Mouse (Mus musculus): ENCODE measurements at regions not wholly inside any gene's neighbourhood (a gene's known extent, or its start where the extent isn't known, plus 50 kb on each side); places are given as distances from the start of the nearest gene placed in this dataset.

DNA sequence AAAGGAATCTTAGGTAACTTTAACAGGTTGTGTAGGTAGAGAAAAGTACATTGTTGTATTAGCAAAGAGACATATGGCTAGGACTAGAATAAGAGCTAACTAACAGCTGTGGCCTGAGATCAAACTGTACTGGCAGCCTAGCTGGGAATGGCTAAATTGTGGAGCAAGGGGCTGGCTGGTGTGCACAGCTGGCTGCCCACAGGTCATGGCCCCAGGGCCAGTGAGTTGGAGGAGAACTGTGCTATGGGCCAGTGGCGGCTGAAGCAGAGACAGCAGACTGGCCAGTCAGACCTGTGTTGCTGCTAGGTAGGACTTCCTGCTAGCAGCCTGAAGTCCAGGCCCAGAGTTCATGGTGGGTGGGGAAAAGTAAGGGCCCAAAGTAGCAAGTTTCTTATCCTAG lies 394.6 kb downstream of the Hace1 start:
- no peak for DNase-seq (ENCODE audit: low spot score)

DNA sequence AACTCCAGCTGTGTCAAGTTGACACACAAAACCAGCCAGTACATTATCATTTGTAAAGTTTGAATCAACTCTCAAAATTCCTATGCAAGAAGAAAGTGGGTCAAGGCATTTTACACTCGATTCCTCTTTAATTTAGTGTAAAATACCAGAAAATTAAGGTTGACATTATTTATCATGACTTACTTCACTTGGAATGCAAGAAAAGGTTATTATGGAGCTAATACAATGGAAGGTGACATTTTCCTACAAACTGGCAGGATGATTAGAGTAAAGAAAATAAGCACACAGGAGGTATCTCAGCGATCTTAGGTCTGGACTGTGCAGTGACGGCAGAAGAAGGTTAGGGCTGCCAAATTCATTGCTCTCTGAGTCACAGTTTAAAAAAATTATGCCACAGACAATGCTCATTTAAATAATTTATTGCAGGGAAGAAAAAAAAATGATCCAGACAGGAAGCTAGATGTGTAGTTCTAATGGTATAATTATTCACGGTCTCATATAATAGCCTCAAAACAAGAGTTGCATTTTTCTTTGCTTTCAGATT lies 405.2 kb downstream of the Hace1 start:
- no peak for DNase-seq (ENCODE audit: low spot score)

DNA sequence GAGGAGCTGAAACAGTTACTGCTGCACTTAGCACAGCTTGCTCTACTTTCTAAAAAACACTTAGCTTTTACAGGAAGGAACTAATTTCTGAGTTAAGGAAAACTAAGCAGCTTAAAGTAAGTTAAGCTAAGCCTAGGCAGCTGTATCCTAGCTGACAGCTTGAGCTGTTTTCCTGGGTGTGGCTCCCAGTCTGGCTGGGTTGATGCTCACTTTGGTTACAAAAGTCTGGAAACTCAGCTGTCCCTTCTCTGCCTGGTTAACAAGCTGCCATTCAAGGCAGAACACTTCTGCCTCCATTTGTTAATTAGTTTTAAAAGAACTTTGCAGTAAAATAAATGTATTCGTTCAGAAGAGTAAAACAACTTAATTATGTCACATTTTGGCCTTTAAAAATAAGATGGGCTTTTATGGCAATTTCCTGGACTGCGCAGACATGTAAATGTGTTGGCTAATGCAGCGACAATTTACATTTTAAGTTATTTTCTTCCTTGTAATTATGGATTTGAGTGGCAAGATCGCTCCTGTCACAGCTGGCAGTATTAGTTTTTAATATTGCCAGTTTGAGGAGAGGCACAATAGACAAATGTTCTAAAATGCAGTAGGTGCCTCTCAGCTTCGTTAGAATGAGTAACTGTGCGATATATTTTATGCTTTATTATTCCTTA lies 406.2 kb downstream of the Hace1 start:
- DNase-seq (ENCODE audit: low spot score), result peak; percentile 17

DNA sequence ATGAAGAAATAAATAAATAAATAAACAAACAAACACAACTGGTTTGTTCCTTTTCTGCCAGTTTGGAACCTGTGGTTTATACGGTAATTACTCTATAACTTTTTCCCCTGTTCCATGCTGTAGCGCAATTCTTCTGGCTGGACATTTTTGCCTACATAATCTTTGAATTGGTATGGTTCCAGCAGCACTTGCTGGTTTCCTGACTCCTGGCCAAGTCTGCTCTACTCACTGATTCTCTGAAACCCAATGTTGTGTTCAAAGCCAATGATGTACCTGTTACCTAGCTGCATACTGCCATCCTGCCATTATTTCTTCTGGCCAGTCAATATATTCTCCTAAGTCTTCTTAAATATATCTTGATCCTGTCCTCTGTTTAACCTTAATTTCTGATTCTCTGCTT lies 408.7 kb downstream of the Hace1 start:
- no peak for DNase-seq (ENCODE audit: low spot score)

DNA sequence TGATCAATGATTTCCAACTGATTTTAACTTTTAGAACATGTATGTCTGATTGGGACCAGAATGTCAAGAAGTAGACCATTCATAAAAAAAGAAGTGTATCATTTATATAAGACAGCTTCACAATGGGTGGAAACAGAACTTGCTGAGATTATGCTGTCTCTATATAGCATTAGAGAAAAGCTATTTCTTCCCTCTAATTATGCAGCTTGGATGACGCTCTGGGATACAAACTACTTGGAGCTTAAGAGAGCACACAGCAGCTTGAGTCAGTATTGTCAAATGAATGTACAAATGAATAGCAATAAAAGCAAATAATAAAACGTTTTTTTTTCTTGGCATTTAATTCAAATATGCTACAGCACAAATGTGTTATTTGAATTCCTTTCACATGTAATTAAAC lies 428.7 kb downstream of the Hace1 start:
- DNase-seq (ENCODE audit: low spot score), result no peak

DNA sequence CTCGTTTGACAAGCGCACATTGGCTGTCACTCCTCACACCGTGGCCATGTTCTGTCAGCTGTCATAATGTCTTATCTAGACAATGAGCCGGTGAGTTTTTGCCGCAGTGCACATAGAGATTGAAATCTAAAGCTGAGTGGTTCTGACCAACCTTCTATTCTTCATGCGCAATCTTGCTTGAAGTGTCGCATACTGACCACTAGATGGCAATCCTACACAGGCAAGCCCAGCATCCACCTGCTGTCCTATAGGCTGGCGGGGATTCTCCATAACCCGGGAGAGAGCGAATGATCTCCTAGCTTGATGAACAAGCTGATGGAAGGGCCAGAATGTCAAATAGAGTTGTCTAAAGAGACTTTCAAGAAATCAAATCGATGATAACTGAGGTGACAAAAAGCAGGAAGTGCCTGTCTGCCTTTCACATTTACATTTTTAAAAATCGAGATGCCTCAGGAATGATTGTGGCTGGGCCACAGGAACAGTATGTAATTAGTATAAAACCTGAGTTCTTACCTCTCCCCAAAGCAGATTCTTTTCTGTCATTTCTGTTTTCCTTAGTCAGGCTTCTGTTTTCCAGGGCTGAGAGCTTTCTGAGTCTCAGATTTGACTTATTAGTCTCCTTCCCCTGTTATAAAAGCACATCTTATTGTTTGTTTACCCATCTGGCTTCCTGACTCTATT lies 434.4 kb downstream of the Hace1 start:
- DNase-seq (ENCODE audit: low spot score), result peak; percentile 81

DNA sequence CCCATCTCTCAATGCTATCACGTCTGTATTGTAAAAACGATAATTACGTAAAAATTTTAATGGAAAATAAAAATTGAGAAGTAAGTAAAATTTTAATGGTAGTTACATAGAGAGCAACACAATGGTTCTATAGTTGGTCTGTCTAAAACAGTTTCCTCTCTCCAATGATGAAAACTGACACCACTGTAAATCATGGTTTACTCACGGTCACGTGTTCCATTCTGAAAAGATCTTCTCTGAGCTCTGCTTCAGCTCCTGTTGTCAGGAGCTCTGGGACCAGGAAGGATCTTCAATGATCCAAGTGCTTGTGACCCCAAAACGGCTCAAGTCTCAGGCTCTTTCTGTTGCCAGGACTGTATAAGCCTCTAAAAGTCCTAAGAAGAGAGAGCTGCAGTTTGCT lies 435.0 kb downstream of the Hace1 start:
- no peak for DNase-seq (ENCODE audit: low spot score)

DNA sequence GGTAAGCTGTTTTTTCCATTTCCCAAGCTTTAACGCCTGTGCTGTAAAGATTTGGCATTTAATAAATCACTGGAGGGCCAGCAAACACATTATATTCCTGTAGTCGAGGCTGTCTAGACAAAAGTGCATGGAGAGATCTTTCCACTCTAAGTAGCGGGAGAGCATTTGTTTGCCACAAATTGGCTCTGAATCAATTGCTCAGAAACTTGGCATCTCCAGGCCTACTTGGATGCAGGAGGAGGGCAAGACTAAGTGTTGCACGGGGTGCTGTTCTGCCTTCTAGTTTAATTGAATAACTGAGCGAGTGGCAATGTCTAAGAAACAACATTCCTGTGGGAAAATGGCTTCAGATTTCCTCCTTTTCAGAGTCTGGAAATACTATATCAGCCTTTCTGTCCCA lies 438.7 kb downstream of the Hace1 start:
- DNase-seq (ENCODE audit: low spot score), result no peak

DNA sequence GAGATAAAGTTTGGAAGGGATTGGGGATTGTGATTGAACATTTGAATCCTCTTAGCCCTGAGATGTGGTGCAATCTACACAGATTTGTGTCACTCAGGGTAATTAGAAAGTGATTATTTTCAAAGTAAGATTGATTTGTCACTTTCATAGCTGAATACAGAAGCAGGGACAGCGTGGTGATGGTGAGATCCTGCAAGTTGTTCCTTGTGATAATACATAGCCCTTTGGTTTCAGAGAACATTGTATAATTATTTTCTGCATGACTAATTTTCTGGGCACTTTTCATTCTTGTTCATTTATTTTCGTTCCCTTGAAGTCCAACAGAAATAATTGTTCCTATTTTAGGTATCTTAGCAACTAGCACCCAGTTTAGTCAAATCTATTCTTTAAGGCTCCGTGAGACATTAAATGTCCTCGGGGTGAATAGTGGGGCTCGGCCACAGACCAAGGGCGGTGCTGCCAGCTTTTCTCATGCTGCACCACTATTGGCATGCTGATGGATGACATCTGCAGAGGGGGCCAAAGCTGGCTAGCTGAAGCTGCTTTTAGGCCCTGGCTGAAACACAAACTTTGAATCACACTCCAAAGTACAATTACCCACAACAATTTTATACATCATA lies 468.0 kb downstream of the Hace1 start:
- DNase-seq (ENCODE audit: low spot score), result peak; percentile 24

DNA sequence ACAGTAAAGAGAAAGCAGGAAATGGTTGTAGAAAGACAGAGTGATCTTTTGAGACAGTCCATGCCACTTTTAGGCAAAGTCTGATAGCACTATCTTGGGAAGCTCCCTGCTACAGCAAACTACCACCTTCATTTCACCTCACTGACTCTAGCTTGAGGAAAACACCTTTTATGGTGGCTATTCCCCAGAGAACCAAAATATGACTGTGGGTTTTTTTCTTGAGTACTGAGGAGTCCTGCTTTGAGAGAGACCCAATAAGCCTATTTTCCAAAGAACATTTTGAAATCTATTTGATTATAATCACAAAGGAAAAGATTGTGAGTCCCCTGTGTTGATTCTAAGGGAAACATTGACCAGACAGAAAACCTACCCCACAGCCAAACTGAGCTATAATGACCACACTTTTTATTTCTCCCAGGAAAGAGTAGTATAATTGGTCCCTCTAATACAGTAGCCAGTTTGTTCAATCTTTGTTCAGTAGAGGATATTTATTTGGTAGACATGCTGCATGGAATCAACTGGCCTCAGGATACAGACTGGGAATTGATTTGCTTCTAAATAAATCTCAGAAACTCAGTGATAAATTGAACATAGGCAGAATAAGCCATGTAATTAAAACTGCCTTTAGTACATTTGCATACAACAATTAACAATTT lies 468.6 kb downstream of the Hace1 start:
- no peak for DNase-seq (ENCODE audit: low spot score)

DNA sequence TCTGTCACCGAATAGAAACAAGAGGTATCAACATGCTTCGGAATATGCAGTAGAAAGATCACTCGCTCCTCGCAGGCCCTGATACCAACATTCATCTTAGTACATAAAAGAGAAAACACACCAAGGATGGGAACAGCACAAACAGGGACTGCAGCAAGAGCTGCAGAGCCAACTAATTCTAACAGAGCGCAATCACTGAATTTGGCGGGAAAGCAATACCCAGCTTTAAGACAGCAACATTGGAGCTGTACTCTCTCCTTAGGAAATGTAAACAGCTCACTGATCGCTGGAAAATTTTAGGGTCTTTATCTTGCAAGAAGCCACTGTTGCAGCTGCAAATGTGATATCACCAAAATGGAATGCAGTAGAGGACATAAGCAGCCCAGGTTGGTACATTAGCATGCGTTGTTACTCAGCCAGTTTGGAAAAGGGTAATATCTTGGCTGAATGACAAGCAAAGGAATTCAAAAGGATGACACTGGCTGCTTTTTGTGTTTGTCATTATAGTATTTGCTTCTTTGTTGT lies 469.3 kb downstream of the Hace1 start:
- DNase-seq (ENCODE audit: low spot score), result no peak

DNA sequence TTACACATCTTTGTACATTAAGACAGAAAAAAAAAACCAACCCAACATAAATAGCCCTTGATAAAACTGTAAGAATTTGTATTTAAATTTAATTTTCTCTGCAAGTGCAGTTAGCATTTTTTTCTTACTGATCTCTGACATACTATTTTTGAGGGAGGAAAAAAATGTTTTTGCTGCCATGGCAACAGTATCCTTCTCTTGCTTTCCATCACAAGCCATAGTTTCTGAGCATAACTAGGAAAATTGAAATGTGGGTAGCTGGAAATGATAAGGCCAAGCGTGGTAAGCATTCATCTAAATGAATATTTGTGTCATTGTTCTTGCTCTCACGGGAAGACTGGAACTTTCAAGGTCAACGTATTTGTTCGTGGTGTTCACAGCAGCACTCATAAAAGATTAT lies 470.0 kb downstream of the Hace1 start:
- no peak for DNase-seq (ENCODE audit: low spot score)

DNA sequence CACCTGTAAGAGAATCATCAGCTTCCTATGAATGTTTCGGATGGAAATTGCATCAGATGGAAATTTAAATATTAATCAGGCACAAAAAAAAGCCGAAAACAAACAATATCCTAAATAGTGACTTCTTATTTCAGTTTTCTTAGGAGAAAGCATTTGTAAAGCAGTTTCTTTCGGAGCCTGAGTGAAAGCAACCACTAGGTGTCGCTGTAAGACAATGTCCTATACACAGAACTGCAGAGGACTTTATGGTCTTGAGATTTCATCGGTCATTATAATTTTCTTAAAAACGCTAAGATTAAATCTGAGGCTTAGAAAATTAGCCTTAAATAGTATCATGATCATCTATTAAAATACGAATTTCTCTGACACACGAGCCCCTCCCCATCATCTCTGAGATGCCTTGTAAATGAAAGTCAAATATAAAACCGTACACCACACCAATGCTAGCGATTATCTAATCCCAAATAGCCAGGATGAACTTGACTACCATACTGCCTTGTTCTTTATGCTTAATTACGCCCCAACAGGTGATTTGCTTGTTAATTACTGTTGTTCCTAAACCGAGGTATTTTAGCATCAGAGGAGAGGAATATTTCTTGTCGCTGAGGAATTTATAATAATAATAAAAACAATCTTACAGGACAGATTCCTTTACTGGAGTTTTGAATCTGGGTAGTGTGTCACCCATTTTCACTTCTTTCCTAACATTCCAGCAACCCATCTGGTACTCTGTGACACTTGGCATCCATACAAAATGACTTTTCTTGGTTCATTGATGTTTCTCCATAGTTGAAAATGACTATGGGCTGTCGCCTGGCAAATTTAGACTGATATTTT lies 480.0 kb downstream of the Hace1 start:
- DNase-seq (ENCODE audit: low spot score), result peak; percentile 68

DNA sequence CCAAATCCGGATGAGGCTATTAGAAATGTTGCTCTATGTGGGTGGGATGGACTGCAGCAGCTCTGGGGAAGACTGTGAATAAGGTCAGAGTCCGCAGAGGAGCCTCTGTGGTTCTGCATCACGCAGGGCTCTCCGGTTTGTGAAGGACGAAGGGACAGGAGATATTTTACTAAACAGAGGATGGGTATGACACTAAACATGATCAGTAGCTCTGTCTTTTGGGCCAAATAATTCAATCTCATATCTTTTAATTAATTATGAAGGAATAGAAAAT lies 480.5 kb downstream of the Hace1 start:
- DNase-seq (ENCODE audit: low spot score), result no peak

DNA sequence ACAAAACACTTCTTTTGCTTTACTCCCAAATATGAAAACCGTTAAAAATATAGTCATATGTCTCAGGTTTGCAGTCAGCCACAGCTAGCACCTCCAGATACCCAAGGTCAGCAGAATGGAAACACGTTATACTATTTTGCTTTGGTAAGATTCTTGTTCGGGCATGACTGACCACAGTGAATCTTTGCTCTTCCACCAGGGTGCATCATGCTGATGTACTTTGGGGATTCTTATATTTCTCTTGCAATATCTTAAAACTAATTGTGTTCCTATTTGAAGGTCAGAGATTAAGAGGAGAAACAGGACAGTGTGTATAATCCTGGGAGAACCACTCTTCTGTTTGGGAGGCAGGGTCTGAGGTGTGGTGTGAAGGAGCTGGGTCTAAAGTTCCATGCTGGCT lies 481.7 kb downstream of the Hace1 start:
- no peak for DNase-seq (ENCODE audit: low spot score)

DNA sequence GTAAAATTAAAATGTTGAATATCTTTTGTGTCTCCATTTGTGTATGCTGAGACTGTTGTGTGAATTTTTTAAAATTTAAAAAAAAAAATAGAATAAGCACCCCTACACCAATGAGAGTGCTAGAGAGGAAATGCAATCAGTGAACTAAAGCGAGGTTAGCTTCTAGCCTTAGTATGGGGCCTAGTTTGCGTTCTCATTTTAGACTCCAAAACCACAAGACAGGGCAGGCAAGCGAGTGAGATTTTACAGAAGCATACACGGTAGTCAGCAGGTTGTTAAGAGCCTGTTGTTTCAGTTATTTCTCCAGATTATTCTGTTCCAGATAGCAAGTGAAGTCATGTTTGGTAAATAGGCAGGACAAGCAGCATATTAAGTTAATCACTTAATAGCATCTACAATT lies 486.2 kb downstream of the Hace1 start:
- no peak for DNase-seq (ENCODE audit: low spot score)

DNA sequence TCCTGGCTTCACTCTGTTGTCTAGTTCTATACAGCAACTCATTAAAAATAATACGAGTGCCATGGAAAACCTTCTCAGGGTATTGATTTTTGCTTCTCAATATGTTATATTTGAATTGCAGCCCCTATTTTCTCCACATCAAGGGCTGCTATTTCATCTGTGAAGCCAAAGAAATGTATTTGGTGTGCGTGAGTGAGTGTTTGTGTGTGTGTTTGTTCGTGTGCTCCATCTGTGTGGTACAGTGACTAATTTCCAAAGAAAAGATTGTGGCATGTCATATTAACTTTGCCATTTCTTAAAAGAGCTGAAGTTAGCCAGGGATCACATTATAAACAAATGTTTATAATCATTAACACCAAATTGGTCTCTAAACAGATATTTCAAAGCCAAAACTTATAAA lies 493.1 kb downstream of the Hace1 start:
- no peak for DNase-seq (ENCODE audit: low spot score)

DNA sequence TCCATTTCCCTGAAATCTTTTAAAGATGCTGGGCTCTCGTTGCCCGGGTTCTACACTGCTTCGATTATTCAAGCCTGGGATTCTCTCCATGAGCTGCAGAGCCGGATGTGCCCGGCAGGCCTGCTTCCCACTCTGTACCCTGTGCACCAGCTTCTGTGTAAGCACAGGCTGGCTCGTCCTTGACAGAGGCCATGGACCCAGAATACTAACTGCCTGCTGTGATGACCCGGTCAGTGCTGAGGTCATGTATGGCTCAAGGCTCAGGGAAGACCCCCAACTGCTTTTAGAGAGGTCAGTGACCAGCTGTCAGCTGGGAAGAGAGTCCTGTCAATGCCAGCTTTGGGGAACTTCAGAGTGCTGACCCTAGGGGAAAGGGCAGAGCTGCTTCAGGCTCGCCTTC lies 493.6 kb downstream of the Hace1 start:
- DNase-seq (ENCODE audit: low spot score), result no peak

DNA sequence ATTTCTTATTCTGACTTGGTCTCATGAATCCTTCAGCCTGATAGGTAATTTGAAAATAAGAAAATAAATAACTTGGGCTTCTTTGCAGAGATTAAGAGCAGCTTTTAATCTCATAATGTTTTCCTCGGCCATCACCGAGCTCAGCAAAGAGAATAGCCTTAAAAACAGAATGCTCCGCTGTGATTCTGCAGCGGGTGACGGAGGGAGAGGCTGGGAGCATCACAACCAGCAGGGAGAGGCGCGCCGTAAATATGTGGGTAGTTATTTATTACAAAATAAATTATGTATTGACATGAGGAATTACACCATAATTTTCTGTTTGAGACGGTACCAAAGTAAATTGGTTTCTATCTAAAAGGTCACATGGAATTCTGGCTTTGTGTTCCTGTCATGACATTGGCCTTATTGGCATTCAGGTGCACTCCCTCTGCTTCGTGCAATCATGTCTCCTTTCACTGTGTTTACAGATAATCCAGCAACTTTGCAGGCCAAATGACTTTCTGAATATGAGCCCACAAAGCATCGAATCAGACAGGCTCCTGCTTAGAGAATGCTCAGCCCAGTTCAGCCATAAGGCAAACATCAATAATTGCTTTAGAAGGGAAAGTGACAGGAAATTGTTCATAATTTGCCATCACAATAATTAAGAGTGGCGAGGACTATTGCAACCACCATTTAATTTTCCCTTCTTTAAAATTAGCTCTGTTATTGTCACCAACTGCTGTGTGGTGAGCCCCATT lies 494.4 kb downstream of the Hace1 start:
- no peak for DNase-seq (ENCODE audit: low spot score)

DNA sequence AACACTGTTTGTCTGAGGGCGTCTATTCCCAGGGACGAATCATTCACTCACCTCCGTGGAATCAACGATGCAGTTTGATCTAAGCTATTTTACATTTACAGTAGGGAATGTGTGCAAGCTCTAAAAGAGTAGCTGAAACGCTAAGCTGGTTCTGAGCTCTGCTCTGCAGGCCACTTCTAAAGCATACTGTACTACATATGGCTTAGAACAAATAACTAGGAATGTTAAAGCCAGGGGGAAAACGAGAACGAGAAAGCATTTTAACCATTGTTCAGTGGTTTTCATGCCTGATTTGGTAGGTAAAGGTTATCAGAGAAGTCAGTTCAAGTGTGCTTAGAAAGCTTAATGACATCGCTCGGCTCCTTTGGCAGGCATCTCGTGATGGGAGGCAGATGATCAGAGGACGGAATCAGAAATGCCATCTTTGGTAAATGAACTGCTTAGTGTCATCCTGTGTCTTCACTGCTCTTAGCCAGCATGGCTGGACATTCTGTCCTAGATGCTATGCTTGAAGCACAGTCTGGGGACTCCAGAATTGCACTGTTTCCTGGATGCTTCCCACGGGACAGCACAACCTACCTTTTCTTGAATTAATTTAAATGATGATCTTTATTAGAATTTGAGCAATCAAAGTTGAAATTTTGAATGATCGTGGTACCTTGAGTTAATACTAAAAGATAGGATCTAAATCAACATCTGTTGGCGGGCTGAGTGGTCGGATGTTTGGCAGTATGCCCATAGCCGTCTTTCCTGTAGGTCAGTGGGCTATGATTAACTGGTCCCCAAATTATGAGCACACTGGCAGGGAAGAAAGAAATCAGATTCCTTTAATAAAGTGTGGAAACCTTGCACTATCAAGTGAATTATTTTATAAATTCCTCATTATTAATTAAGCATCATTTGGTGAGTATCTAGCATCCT lies 495.2 kb downstream of the Hace1 start:
- DNase-seq (ENCODE audit: low spot score), result no peak

Measured in layer of hippocampus, adult 9-10 months (tissue).